Mouse (Mus musculus) E14TG2a.4 (cell line): ENCODE results near the gene Cab39.

Experiments used
- CTCF ChIP-seq: conservative IDR thresholded peaks from 2 replicates; pipeline ENCODE4 v1.5.1; 2014; ENCODE audit warnings: low read length
- POU5F1 ChIP-seq: IDR thresholded peaks from 2 replicates; pipeline ENCODE4 v1.6.1; 2014; ENCODE audit warnings: low read length, borderline replicate concordance

- TF ChIP-seq CTCF (no peak), POU5F1 (no peak)
Measured at GRCm38 (mm10) chr1:85761665-85762064, 31.6 kb upstream of the Cab39 start.
